Mouse (Mus musculus) spleen, postnatal 4 days (tissue): ENCODE measurements around the gene Zfp280d.
"Not testable (repeated sequence)": the region's sequence is repeated elsewhere in the genome, so short reads cannot be mapped to it uniquely, and the experiment has no call there.

ENCODE experiments used
- DNase-seq, 2 experiments: peaks; one replicate each; pipeline ENCODE4 v3.0.0; 2022; ENCODE audit warnings: low spot score in 2 of 2

Zfp280d gene

GRCm38 (mm10) chr9:72374074-72374473 lies 99.4 kb downstream of the Zfp280d start:
- peak in 1 of 2 experiments; percentile 37 for DNase-seq

- no peak for DNase-seq
These were observed 100.3 kb downstream of the Zfp280d start for GRCm38 (mm10) chr9:72374996-72375395.

- no peak for DNase-seq
These were observed 101.0 kb downstream of the Zfp280d start for GRCm38 (mm10) chr9:72375639-72376038.

- no peak for DNase-seq
These were observed 111.1 kb downstream of the Zfp280d start for GRCm38 (mm10) chr9:72385786-72386185.

GRCm38 (mm10) chr9:72388934-72389333 lies 114.3 kb downstream of the Zfp280d start:
- DNase-seq, result no peak

- DNase-seq, result no peak
These were observed 114.9 kb downstream of the Zfp280d start for GRCm38 (mm10) chr9:72389431-72390002.

- DNase-seq, result no peak
These were observed 115.8 kb downstream of the Zfp280d start for GRCm38 (mm10) chr9:72390321-72391077.

- DNase-seq, result no peak
These were observed 118.0 kb downstream of the Zfp280d start for GRCm38 (mm10) chr9:72392686-72393085.

GRCm38 (mm10) chr9:72393238-72393637 lies 118.6 kb downstream of the Zfp280d start:
- DNase-seq, result no peak

GRCm38 (mm10) chr9:72393869-72394341 lies 119.2 kb downstream of the Zfp280d start:
- no peak for DNase-seq

- no peak for DNase-seq
These were observed 125.5 kb downstream of the Zfp280d start for GRCm38 (mm10) chr9:72400121-72400520.

- DNase-seq, result not testable (repeated sequence)
These were observed 127.1 kb downstream of the Zfp280d start for GRCm38 (mm10) chr9:72401769-72402168.

GRCm38 (mm10) chr9:72403421-72403820 lies 128.8 kb downstream of the Zfp280d start:
- no peak for DNase-seq

- DNase-seq, result no peak
These were observed 129.8 kb downstream of the Zfp280d start for GRCm38 (mm10) chr9:72404446-72404845.

- DNase-seq, result no peak
These were observed 130.3 kb downstream of the Zfp280d start for GRCm38 (mm10) chr9:72404934-72405333.

GRCm38 (mm10) chr9:72405882-72406638 lies 131.4 kb downstream of the Zfp280d start:
- peak in 1 of 2 experiments; percentile 49 for DNase-seq

GRCm38 (mm10) chr9:72408131-72408586 lies 133.5 kb downstream of the Zfp280d start:
- DNase-seq, result peak; percentile 88 to 97

GRCm38 (mm10) chr9:72409381-72410225 lies 134.9 kb downstream of the Zfp280d start:
- DNase-seq, result peak; percentile 81 to 83

- no peak for DNase-seq
These were observed 137.1 kb downstream of the Zfp280d start for GRCm38 (mm10) chr9:72411746-72412145.
